Mouse (Mus musculus) heart, embryonic 12.5 days (tissue): ENCODE measurements at regions not wholly inside any gene's neighbourhood (a gene's known extent, or its start where the extent isn't known, plus 50 kb on each side); places are given as distances from the start of the nearest gene placed in this dataset.

Source experiments
- ATAC-seq: fragments of 200-750 bp; cut with Nextera tagmentation; 2 replicates; pipeline ENCODE4 v1.8.0; 2017; ENCODE audit warnings: moderate TSS enrichment, moderate library complexity; ENCODE audit not compliant: insufficient number of reproducible peaks, low FRiP score
- H3K27ac ChIP-seq: fragments of 300-500 bp; sonication (generic); 2 replicates; pipeline ENCODE4 v1.5.1; 2016; ENCODE audit warnings: mild to moderate bottlenecking, moderate library complexity; ENCODE audit not compliant: poor library complexity, severe bottlenecking
- H3K27me3 ChIP-seq: fragments of 300-500 bp; sonication (generic); replicated peaks from 2 replicates; pipeline ENCODE4 v1.6.1; 2016; ENCODE audit warnings: mild to moderate bottlenecking, moderate library complexity
- H3K36me3 ChIP-seq: fragments of 300-500 bp; sonication (generic); 2 replicates; pipeline ENCODE4 v1.6.1; 2016; ENCODE audit warnings: mild to moderate bottlenecking, moderate library complexity
- H3K4me1 ChIP-seq: fragments of 300-500 bp; sonication (generic); replicated peaks from 2 replicates; pipeline ENCODE4 v1.6.1; 2016; ENCODE audit warnings: mild to moderate bottlenecking
- H3K4me2 ChIP-seq: fragments of 300-500 bp; sonication (generic); 2 replicates; pipeline ENCODE4 v1.6.1; 2016; ENCODE audit warnings: mild to moderate bottlenecking, moderate library complexity
- H3K4me3 ChIP-seq: fragments of 300-500 bp; sonication (generic); 2 replicates; pipeline ENCODE4 v1.5.1; 2016; ENCODE audit warnings: mild to moderate bottlenecking
- H3K9ac ChIP-seq: fragments of 300-500 bp; sonication (generic); 2 replicates; pipeline ENCODE4 v1.6.1; 2016; ENCODE audit warnings: mild to moderate bottlenecking, moderate library complexity
- H3K9me3 ChIP-seq: fragments of 300-500 bp; sonication (generic); replicated peaks from 2 replicates; pipeline ENCODE4 v1.6.1; 2016; ENCODE audit warnings: mild to moderate bottlenecking, moderate library complexity
- WGBS: fragments of 180-500 bp; shearing (Covaris S2); methylation state at CpG from one replicate; pipeline ENCODE4 v1.1.7; 2016; 5-methylcytosine and 5-hydroxymethylcytosine counted together

- H3K9ac ChIP-seq, result no peak overlapping the region
- H3K4me1 ChIP-seq, result 0 out of 2 replicates have a peak, but pooled peaks cover 2% of the 10 kb centered on the region
- H3K4me2 ChIP-seq, result no peak overlapping the region
- H3K4me3 ChIP-seq, result no peak overlapping the region
- WGBS, result 40% methylated on average over 6 of the region's 6 CpGs
- H3K36me3 ChIP-seq, result no peaks in the 10 kb centered on the region
- no peaks in the 10 kb centered on the region for H3K9me3 ChIP-seq
- ATAC-seq, result no peak
- 0 out of 2 replicates have a peak overlapping the region, but pooled peaks have one; percentile 5 for H3K27ac ChIP-seq
- no peaks in the 10 kb centered on the region for H3K27me3 ChIP-seq
These were observed 125.1 kb upstream of the Itga1 start for GRCm38 (mm10) chr13:115226824-115227223.

- Histone ChIP-seq H3K27me3 (no peaks in the 10 kb centered on the region), H3K9me3 (no peaks in the 10 kb centered on the region), H3K27ac (no peak overlapping the region), H3K4me1 (0 out of 2 replicates have a peak, but pooled peaks cover 3% of the 10 kb centered on the region), H3K9ac (no peak overlapping the region), H3K4me2 (no peak overlapping the region), H3K4me3 (no peak overlapping the region), H3K36me3 (no peaks in the 10 kb centered on the region)
- ATAC-seq, result no peak
- 28% methylated on average over 2 of the region's 2 CpGs for WGBS
These were observed 117.9 kb upstream of the Itga1 start for GRCm38 (mm10) chr13:115219701-115220100.

GRCm38 (mm10) chr13:115211285-115211684, 109.5 kb upstream of the Itga1 start:
- H3K27me3 ChIP-seq, result no peaks in the 10 kb centered on the region
- H3K4me2 ChIP-seq, result no peak overlapping the region
- no peak for ATAC-seq
- WGBS, result 81% methylated on average over 3 of the region's 3 CpGs
- H3K27ac ChIP-seq, result no peak overlapping the region
- no peaks in the 10 kb centered on the region for H3K4me1 ChIP-seq
- no peaks in the 10 kb centered on the region for H3K9me3 ChIP-seq
- no peaks in the 10 kb centered on the region for H3K36me3 ChIP-seq
- no peak overlapping the region for H3K4me3 ChIP-seq
- H3K9ac ChIP-seq, result no peak overlapping the region

- Histone ChIP-seq H3K27ac (no peak overlapping the region), H3K9ac (no peak overlapping the region), H3K36me3 (no peaks in the 10 kb centered on the region), H3K4me3 (no peak overlapping the region), H3K27me3 (no peaks in the 10 kb centered on the region), H3K4me2 (no peak overlapping the region), H3K4me1 (no peaks in the 10 kb centered on the region), H3K9me3 (no peaks in the 10 kb centered on the region)
- 78% methylated on average over 10 of the region's 10 CpGs for WGBS
- no peak for ATAC-seq
These were observed 109.0 kb upstream of the Itga1 start for GRCm38 (mm10) chr13:115210643-115211208.

- WGBS, result 82% methylated on average over 3 of the region's 3 CpGs
- ATAC-seq, result no peak
- H3K36me3 ChIP-seq, result no peaks in the 10 kb centered on the region
These were observed 107.8 kb upstream of the Itga1 start for GRCm38 (mm10) chr13:115209402-115210192.

GRCm38 (mm10) chr13:115206723-115207122, 105.0 kb upstream of the Itga1 start:
- no peak overlapping the region for H3K4me2 ChIP-seq
- no peaks in the 10 kb centered on the region for H3K4me1 ChIP-seq
- H3K4me3 ChIP-seq, result no peak overlapping the region
- 62% methylated on average over 7 of the region's 7 CpGs for WGBS
- ATAC-seq, result no peak
- H3K9me3 ChIP-seq, result no peaks in the 10 kb centered on the region
- no peak overlapping the region for H3K9ac ChIP-seq
- H3K27me3 ChIP-seq, result no peaks in the 10 kb centered on the region
- no peaks in the 10 kb centered on the region for H3K36me3 ChIP-seq
- H3K27ac ChIP-seq, result no peak overlapping the region

More at GRCm38 (mm10) chr13:115209402-115210192, 107.8 kb upstream of the Itga1 start:
- Histone ChIP-seq H3K9ac (no peak overlapping the region), H3K4me2 (no peak overlapping the region), H3K9me3 (no peaks in the 10 kb centered on the region), H3K4me3 (no peak overlapping the region), H3K27me3 (no peaks in the 10 kb centered on the region), H3K4me1 (no peaks in the 10 kb centered on the region), H3K27ac (no peak overlapping the region)

GRCm38 (mm10) chr13:115199166-115199565, 97.4 kb upstream of the Itga1 start:
- H3K27me3 ChIP-seq, result no peaks in the 10 kb centered on the region
- no peak overlapping the region for H3K4me2 ChIP-seq
- no peak overlapping the region for H3K9ac ChIP-seq
- H3K4me3 ChIP-seq, result no peak overlapping the region
- no peak overlapping the region for H3K27ac ChIP-seq
- H3K9me3 ChIP-seq, result no peaks in the 10 kb centered on the region
- no peaks in the 10 kb centered on the region for H3K36me3 ChIP-seq
- 35% methylated on average over 3 of the region's 3 CpGs for WGBS
- no peak for ATAC-seq
- no peaks in the 10 kb centered on the region for H3K4me1 ChIP-seq

GRCm38 (mm10) chr13:115188066-115188465, 86.3 kb upstream of the Itga1 start:
- H3K9me3 ChIP-seq, result no peaks in the 10 kb centered on the region
- WGBS, result 36% methylated on average over 2 of the region's 2 CpGs
- no peak overlapping the region for H3K4me3 ChIP-seq
- no peak for ATAC-seq
- H3K4me1 ChIP-seq, result peaks cover 16% of the 10 kb centered on the region
- no peaks in the 10 kb centered on the region for H3K27me3 ChIP-seq
- H3K9ac ChIP-seq, result no peak overlapping the region
- H3K36me3 ChIP-seq, result no peaks in the 10 kb centered on the region
- no peak overlapping the region for H3K4me2 ChIP-seq
- H3K27ac ChIP-seq, result peak overlapping the region; percentile 69

- Histone ChIP-seq H3K27me3 (no peaks in the 10 kb centered on the region), H3K9ac (no peak overlapping the region), H3K27ac (no peak overlapping the region), H3K4me3 (no peak overlapping the region), H3K4me2 (no peak overlapping the region), H3K4me1 (peaks cover 16% of the 10 kb centered on the region), H3K9me3 (no peaks in the 10 kb centered on the region), H3K36me3 (no peaks in the 10 kb centered on the region)
- WGBS, result 75% methylated on average over 3 of the region's 3 CpGs
- ATAC-seq, result 0 out of 2 replicates have a peak, but pooled peaks have one; percentile 39
These were observed 85.6 kb upstream of the Itga1 start for GRCm38 (mm10) chr13:115187356-115187755.

- Histone ChIP-seq H3K27me3 (no peaks in the 10 kb centered on the region), H3K9me3 (no peaks in the 10 kb centered on the region), H3K4me2 (no peak overlapping the region), H3K4me1 (peaks cover 2% of the 10 kb centered on the region; the same call in 1 of the 2 replicates), H3K4me3 (no peak overlapping the region), H3K27ac (no peak overlapping the region), H3K36me3 (no peaks in the 10 kb centered on the region), H3K9ac (no peak overlapping the region)
- WGBS, result 82% methylated on average over 6 of the region's 6 CpGs
- ATAC-seq, result no peak
These were observed 80.6 kb upstream of the Itga1 start for GRCm38 (mm10) chr13:115182211-115182870.

- ATAC-seq, result no peak
- Histone ChIP-seq H3K36me3 (no peaks in the 10 kb centered on the region), H3K27me3 (no peaks in the 10 kb centered on the region), H3K9me3 (no peaks in the 10 kb centered on the region), H3K9ac (no peak overlapping the region), H3K27ac (no peak overlapping the region), H3K4me2 (no peak overlapping the region), H3K4me1 (no peaks in the 10 kb centered on the region), H3K4me3 (no peak overlapping the region)
- WGBS, result 86% methylated on average over 7 of the region's 7 CpGs
These were observed 76.6 kb upstream of the Itga1 start for GRCm38 (mm10) chr13:115178175-115178917.
